Mouse (Mus musculus) spleen, embryonic (tissue): ENCODE measurements at regions not wholly inside any gene's neighbourhood (a gene's known extent, or its start where the extent isn't known, plus 50 kb on each side); places are given as distances from the start of the nearest gene placed in this dataset.

Source experiments
- CTCF ChIA-PET: fragments of 350-600 bp; sonication (Branson Sonifier 250); formaldehyde crosslinking; loops from one replicate; lab custom pipeline; 2022; lab: Charles Lee

GRCm38 (mm10) chr3:100401080-100401479 is 88.0 kb downstream of the Tent5c start:
- CTCF ChIA-PET, result no interaction called here

- CTCF ChIA-PET, result no interaction called here
Observed at GRCm38 (mm10) chr3:100397491-100397890, 91.6 kb downstream of the Tent5c start.

- CTCF ChIA-PET, result no interaction called here
Observed at GRCm38 (mm10) chr3:100394911-100395604, 94.1 kb downstream of the Tent5c start.

GRCm38 (mm10) chr3:100393956-100394355 is 95.2 kb downstream of the Tent5c start:
- CTCF ChIA-PET, result interaction anchor here (0.6 kb wide), 1 partner anchor 291 kb away, joined by 4 read pairs; the partner anchor contains the start of gene Man1a2

GRCm38 (mm10) chr3:100382181-100382580 is 106.9 kb downstream of the Tent5c start:
- CTCF ChIA-PET, result no interaction called here

- CTCF ChIA-PET, result no interaction called here
Observed at GRCm38 (mm10) chr3:100381363-100381762, 107.8 kb downstream of the Tent5c start.

- CTCF ChIA-PET, result no interaction called here
Observed at GRCm38 (mm10) chr3:100376162-100376561, 113.0 kb downstream of the Tent5c start.

- CTCF ChIA-PET, result no interaction called here
Observed at GRCm38 (mm10) chr3:100366884-100367840, 122.0 kb downstream of the Tent5c start.

- CTCF ChIA-PET, result no interaction called here
Observed at GRCm38 (mm10) chr3:100366447-100366846, 122.7 kb downstream of the Tent5c start.

GRCm38 (mm10) chr3:100365354-100365945 is 123.7 kb downstream of the Tent5c start:
- CTCF ChIA-PET, result no interaction called here

GRCm38 (mm10) chr3:100364706-100365105 is 124.4 kb downstream of the Tent5c start:
- CTCF ChIA-PET, result no interaction called here

GRCm38 (mm10) chr3:100362983-100363382 is 126.1 kb downstream of the Tent5c start:
- CTCF ChIA-PET, result no interaction called here

- CTCF ChIA-PET, result no interaction called here
Observed at GRCm38 (mm10) chr3:100360019-100360418, 129.1 kb downstream of the Tent5c start.

GRCm38 (mm10) chr3:100359036-100359435 is 130.1 kb downstream of the Tent5c start:
- CTCF ChIA-PET, result no interaction called here

GRCm38 (mm10) chr3:100333478-100333877 is 155.6 kb downstream of the Tent5c start:
- CTCF ChIA-PET, result no interaction called here

- CTCF ChIA-PET, result no interaction called here
Observed at GRCm38 (mm10) chr3:100318357-100318756, 156.2 kb upstream of the Wdr3 start.

- CTCF ChIA-PET, result no interaction called here
Observed at GRCm38 (mm10) chr3:100287818-100288217, 125.6 kb upstream of the Wdr3 start.

GRCm38 (mm10) chr3:100266976-100267375 is 104.8 kb upstream of the Wdr3 start:
- CTCF ChIA-PET, result no interaction called here

GRCm38 (mm10) chr3:100264991-100265390 is 102.8 kb upstream of the Wdr3 start:
- CTCF ChIA-PET, result no interaction called here
